Mouse (Mus musculus) fat pad, adult 2 months (tissue): Measurements from ENCODE around the gene Sfrp4.
"Not testable (repeated sequence)": the region's sequence is repeated elsewhere in the genome, so short reads cannot be mapped to it uniquely, and the experiment has no call there.

Experiments
- DNase-seq: peaks from one replicate; pipeline ENCODE4 v3.0.0-alpha.2; 2011; ENCODE audit warnings: low read depth, low spot score; ENCODE audit errors: extremely low read depth

Gene Sfrp4

GRCm38 (mm10) chr13:19622573-19623227 is at the start of gene Sfrp4:
Sfrp4 (plus strand) TSS chr13:19623104.
- no peak for DNase-seq

GRCm38 (mm10) chr13:19574723-19575122 is 48.2 kb upstream of the Sfrp4 start:
- DNase-seq: not testable (repeated sequence)

GRCm38 (mm10) chr13:19575947-19576346 is 47.0 kb upstream of the Sfrp4 start:
- no peak for DNase-seq

- no peak for DNase-seq
Measured at GRCm38 (mm10) chr13:19590996-19591759, 31.7 kb upstream of the Sfrp4 start.

GRCm38 (mm10) chr13:19595141-19595540 is 27.8 kb upstream of the Sfrp4 start:
- DNase-seq: no peak

- no peak for DNase-seq
Measured at GRCm38 (mm10) chr13:19599242-19599641, 23.7 kb upstream of the Sfrp4 start.

GRCm38 (mm10) chr13:19602531-19602930 is 20.4 kb upstream of the Sfrp4 start:
- no peak for DNase-seq

- DNase-seq: no peak
Measured at GRCm38 (mm10) chr13:19603719-19604118, 19.2 kb upstream of the Sfrp4 start.

- DNase-seq: no peak
Measured at GRCm38 (mm10) chr13:19604916-19605315, 18.0 kb upstream of the Sfrp4 start.

- DNase-seq: no peak
Measured at GRCm38 (mm10) chr13:19608120-19608519, 14.8 kb upstream of the Sfrp4 start.

- no peak for DNase-seq
Measured at GRCm38 (mm10) chr13:19612348-19612747, 10.6 kb upstream of the Sfrp4 start.

GRCm38 (mm10) chr13:19612963-19613362 is 9.9 kb upstream of the Sfrp4 start:
- DNase-seq: no peak

GRCm38 (mm10) chr13:19613426-19613825 is 9.5 kb upstream of the Sfrp4 start:
- DNase-seq: no peak

GRCm38 (mm10) chr13:19614311-19614710 is 8.6 kb upstream of the Sfrp4 start:
- DNase-seq: no peak

- no peak for DNase-seq
Measured at GRCm38 (mm10) chr13:19618081-19618480, 4.8 kb upstream of the Sfrp4 start.

GRCm38 (mm10) chr13:19618841-19619215 is 4.1 kb upstream of the Sfrp4 start:
- DNase-seq: no peak

- DNase-seq: no peak
Measured at GRCm38 (mm10) chr13:19619216-19619927, 3.5 kb upstream of the Sfrp4 start, which contains the start of gene Epdr1. Epdr1 (minus strand) TSS chr13:19619927.

- DNase-seq: no peak
Measured at GRCm38 (mm10) chr13:19623228-19623905, 463 bp downstream of the Sfrp4 start.

- no peak for DNase-seq
Measured at GRCm38 (mm10) chr13:19624632-19625320, 1.9 kb downstream of the Sfrp4 start.

GRCm38 (mm10) chr13:19626473-19626872 is 3.6 kb downstream of the Sfrp4 start:
- DNase-seq: no peak
